Mouse (Mus musculus) stomach, embryonic 16.5 days (tissue): ENCODE measurements at regions not wholly inside any gene's neighbourhood (a gene's known extent, or its start where the extent isn't known, plus 50 kb on each side); places are given as distances from the start of the nearest gene placed in this dataset.
A peak's percentile ranks its signal among the peaks of the same experiment; 100 is the strongest.

Source experiments
- ATAC-seq: fragments of 200-750 bp; cut with Nextera tagmentation; 2 replicates; pipeline ENCODE4 v1.8.0; 2017; ENCODE audit warnings: moderate number of reproducible peaks, moderate TSS enrichment; ENCODE audit not compliant: insufficient read depth, low FRiP score
- H3K27ac ChIP-seq: fragments of 300-500 bp; sonication (generic); 2 replicates; pipeline ENCODE4 v1.5.1; 2014; ENCODE audit warnings: low read length
- H3K27me3 ChIP-seq: fragments of 300-500 bp; sonication (generic); 2 replicates; pipeline ENCODE4 v1.6.1; 2014; ENCODE audit warnings: low read length, control low read depth, mixed read lengths; ENCODE audit not compliant: control insufficient read depth, insufficient read depth
- H3K36me3 ChIP-seq: fragments of 300-500 bp; sonication (generic); 2 replicates; pipeline ENCODE4 v1.6.1; 2014; ENCODE audit warnings: low read length; ENCODE audit not compliant: control insufficient read depth, insufficient read depth
- H3K4me1 ChIP-seq: fragments of 300-500 bp; sonication (generic); 2 replicates; pipeline ENCODE4 v1.6.1; 2014; ENCODE audit warnings: low read length, control low read depth, mixed read lengths; ENCODE audit not compliant: control insufficient read depth, insufficient read depth
- H3K4me2 ChIP-seq: fragments of 300-500 bp; sonication (generic); 2 replicates; pipeline ENCODE4 v1.6.1; 2014; ENCODE audit warnings: low read depth, low read length, mixed read lengths
- H3K4me3 ChIP-seq: fragments of 300-500 bp; sonication (generic); replicated peaks from 2 replicates; pipeline ENCODE4 v1.5.1; 2014; ENCODE audit warnings: mild to moderate bottlenecking, low read length
- H3K9ac ChIP-seq: fragments of 300-500 bp; sonication (generic); 2 replicates; pipeline ENCODE4 v1.6.1; 2014; ENCODE audit warnings: low read length
- H3K9me3 ChIP-seq: fragments of 300-500 bp; sonication (generic); replicated peaks from 2 replicates; pipeline ENCODE4 v1.6.1; 2016; ENCODE audit warnings: low read length, control low read depth; ENCODE audit not compliant: control insufficient read depth
- WGBS: fragments of 180-500 bp; shearing (Covaris S2); extraction: QIAGEN DNeasy Blood & Tissue Kit; methylation state at CpG from one replicate; pipeline ENCODE4 v1.1.7; 2014; 5-methylcytosine and 5-hydroxymethylcytosine counted together

- no peak overlapping the region for H3K4me2 ChIP-seq
These were observed 143.1 kb downstream of the Hlx start for GRCm38 (mm10) chr1:184589277-184589676.

DNA sequence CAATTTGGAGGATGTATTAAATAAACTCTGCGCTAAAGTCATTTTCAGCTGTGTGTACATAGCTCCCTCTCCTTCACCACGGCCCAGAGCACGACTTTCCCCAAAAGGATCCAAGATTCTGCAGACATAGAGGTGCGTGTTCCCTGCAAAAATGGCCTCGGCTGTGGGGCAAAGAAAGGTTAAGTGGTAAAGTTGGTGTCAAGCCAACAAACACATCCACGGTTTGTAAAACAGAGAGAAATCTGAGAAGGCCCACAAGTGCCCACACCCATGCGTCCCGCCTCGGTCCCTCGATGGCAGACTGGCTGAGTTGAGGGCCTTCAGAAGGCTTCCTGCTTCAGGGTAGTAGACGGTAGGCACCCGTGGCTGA lies 147.9 kb downstream of the Hlx start:
- Histone ChIP-seq H3K4me2 (no peak overlapping the region), H3K9me3 (no peaks in the 10 kb centered on the region), H3K4me3 (no peak overlapping the region), H3K9ac (no peak overlapping the region), H3K27me3 (no peaks in the 10 kb centered on the region), H3K27ac (no peak overlapping the region; the same call in 1 of the 2 replicates), H3K36me3 (no peaks in the 10 kb centered on the region), H3K4me1 (peaks cover 5% of the 10 kb centered on the region; the same call in 1 of the 2 replicates)
- ATAC-seq: peak; percentile 74
- WGBS: 37% methylated on average over 12 of the region's 12 CpGs

More at GRCm38 (mm10) chr1:184589277-184589676, 143.1 kb downstream of the Hlx start:
- Histone ChIP-seq H3K27ac (no peak overlapping the region), H3K9ac (no peak overlapping the region), H3K27me3 (no peaks in the 10 kb centered on the region; the same call in 1 of the 2 replicates), H3K4me1 (peaks cover 5% of the 10 kb centered on the region; the same call in 1 of the 2 replicates), H3K9me3 (no peaks in the 10 kb centered on the region), H3K36me3 (no peaks in the 10 kb centered on the region), H3K4me3 (no peak overlapping the region)
- 69% methylated on average over 4 of the region's 4 CpGs for WGBS
- no peak for ATAC-seq

- no peak overlapping the region for H3K27ac ChIP-seq
- no peaks in the 10 kb centered on the region for H3K27me3 ChIP-seq
- H3K9ac ChIP-seq: no peak overlapping the region
- H3K4me3 ChIP-seq: no peak overlapping the region
- H3K4me2 ChIP-seq: no peak overlapping the region
- no peaks in the 10 kb centered on the region for H3K9me3 ChIP-seq
- 40% methylated on average over 6 of the region's 6 CpGs for WGBS
- peaks cover 5% of the 10 kb centered on the region; the same call in 1 of the 2 replicates for H3K4me1 ChIP-seq
- H3K36me3 ChIP-seq: no peaks in the 10 kb centered on the region
- no peak for ATAC-seq
These were observed 148.5 kb downstream of the Hlx start for GRCm38 (mm10) chr1:184583751-184584504.

DNA sequence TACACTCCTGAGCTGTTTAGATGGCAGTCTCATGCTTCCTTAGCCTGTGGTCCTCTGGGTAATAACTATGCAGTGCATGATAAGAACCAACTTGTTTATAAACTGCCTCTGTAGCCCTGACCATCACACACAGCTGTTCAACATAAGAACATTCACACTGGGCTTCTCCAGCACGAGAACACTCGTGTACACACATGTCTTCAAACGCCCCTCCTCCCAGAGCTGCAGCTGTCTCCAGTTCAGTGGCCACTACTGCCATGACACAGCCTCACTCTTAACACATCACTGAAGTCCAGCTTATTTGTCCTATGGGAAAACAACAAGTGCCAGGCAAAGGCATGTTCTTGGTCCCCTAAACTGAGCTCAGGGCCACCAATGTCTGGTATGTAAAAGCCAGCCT lies 152.9 kb downstream of the Hlx start:
- Histone ChIP-seq H3K4me2 (no peak overlapping the region), H3K9ac (no peak overlapping the region), H3K36me3 (no peaks in the 10 kb centered on the region), H3K4me3 (no peak overlapping the region), H3K9me3 (no peaks in the 10 kb centered on the region; the same call in 1 of the 2 replicates), H3K4me1 (peaks cover under 1% of the 10 kb centered on the region; the same call in 1 of the 2 replicates), H3K27me3 (no peaks in the 10 kb centered on the region), H3K27ac (no peak overlapping the region)
- ATAC-seq: 0 out of 2 replicates have a peak, but pooled peaks have one; percentile 40
- 79% methylated on average over 3 of the region's 3 CpGs for WGBS

GRCm38 (mm10) chr1:184576527-184576926 lies 155.9 kb downstream of the Hlx start:
- Histone ChIP-seq H3K4me1 (no peaks in the 10 kb centered on the region; the same call in 1 of the 2 replicates), H3K27me3 (no peaks in the 10 kb centered on the region), H3K27ac (no peak overlapping the region), H3K9ac (no peak overlapping the region), H3K4me3 (no peak overlapping the region), H3K36me3 (no peaks in the 10 kb centered on the region), H3K9me3 (no peaks in the 10 kb centered on the region; the same call in 1 of the 2 replicates), H3K4me2 (no peak overlapping the region)
- no peak for ATAC-seq
- 69% methylated on average over 7 of the region's 7 CpGs for WGBS

DNA sequence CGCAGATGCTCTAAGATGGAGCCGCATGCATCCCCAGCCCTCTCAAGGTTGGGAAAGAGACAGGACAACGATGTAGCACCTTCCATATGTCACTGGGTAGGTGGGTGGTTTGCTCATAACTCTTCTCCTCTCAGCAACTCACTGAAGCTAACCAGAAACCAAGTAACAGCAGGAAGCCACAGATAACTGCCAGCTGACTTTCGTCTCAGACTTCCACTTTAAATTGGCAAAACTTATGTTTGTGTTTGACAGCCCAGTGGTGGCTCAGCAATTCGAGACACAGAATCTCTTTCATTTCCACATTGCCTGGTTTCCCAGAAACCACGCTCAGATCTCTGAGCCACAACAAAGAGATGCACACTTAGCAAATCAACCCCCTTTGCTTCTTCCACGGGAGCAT lies 159.1 kb downstream of the Hlx start:
- no peak overlapping the region for H3K4me3 ChIP-seq
- H3K27ac ChIP-seq: no peak overlapping the region
- WGBS: 49% methylated on average over 7 of the region's 7 CpGs
- no peaks in the 10 kb centered on the region; the same call in 1 of the 2 replicates for H3K4me1 ChIP-seq
- H3K4me2 ChIP-seq: no peak overlapping the region
- H3K27me3 ChIP-seq: no peaks in the 10 kb centered on the region
- ATAC-seq: no peak
- H3K9me3 ChIP-seq: no peaks in the 10 kb centered on the region; the same call in 1 of the 2 replicates
- H3K9ac ChIP-seq: no peak overlapping the region
- H3K36me3 ChIP-seq: no peaks in the 10 kb centered on the region

GRCm38 (mm10) chr1:184570681-184571080 lies 161.7 kb downstream of the Hlx start:
- Histone ChIP-seq H3K9ac (no peak overlapping the region), H3K4me1 (no peaks in the 10 kb centered on the region; the same call in 1 of the 2 replicates), H3K9me3 (no peaks in the 10 kb centered on the region), H3K4me3 (no peak overlapping the region), H3K4me2 (no peak overlapping the region), H3K27ac (no peak overlapping the region), H3K36me3 (no peaks in the 10 kb centered on the region), H3K27me3 (no peaks in the 10 kb centered on the region)
- no peak for ATAC-seq
- WGBS: 78% methylated on average over 5 of the region's 5 CpGs

GRCm38 (mm10) chr1:184562926-184563325 lies 169.5 kb downstream of the Hlx start:
- H3K4me3 ChIP-seq: no peak overlapping the region
- no peaks in the 10 kb centered on the region; the same call in 1 of the 2 replicates for H3K27me3 ChIP-seq
- WGBS: 85% methylated on average over 4 of the region's 4 CpGs
- no peaks in the 10 kb centered on the region for H3K4me1 ChIP-seq
- no peak overlapping the region for H3K27ac ChIP-seq
- ATAC-seq: no peak
- H3K9me3 ChIP-seq: no peaks in the 10 kb centered on the region
- H3K9ac ChIP-seq: no peak overlapping the region
- H3K36me3 ChIP-seq: no peaks in the 10 kb centered on the region
- H3K4me2 ChIP-seq: no peak overlapping the region

GRCm38 (mm10) chr1:184562239-184562638 lies 170.2 kb downstream of the Hlx start:
- ATAC-seq: no peak
- Histone ChIP-seq H3K4me3 (no peak overlapping the region), H3K4me2 (no peak overlapping the region), H3K9ac (no peak overlapping the region), H3K27me3 (no peaks in the 10 kb centered on the region; the same call in 1 of the 2 replicates), H3K36me3 (no peaks in the 10 kb centered on the region), H3K27ac (no peak overlapping the region), H3K4me1 (no peaks in the 10 kb centered on the region), H3K9me3 (no peaks in the 10 kb centered on the region)
- WGBS: 90% methylated on average over 5 of the region's 5 CpGs
